ENCODE assay signal across 9 mouse cellular contexts in genomic region chr11:94832246-94832985, GRCm38 (mm10). TPM values are rescaled to one million over a fixed set of nuclear protein-coding genes. Genes with fewer than 3 reads are reported as not detected.
DNase-seq lines count a peak whose midpoint lies in the region; ATAC-seq and TF ChIP-seq lines count a peak whose summit lies in the region.
"Had no signal": no experiment of that assay in that cellular context is flagged by ENCODE, and none has a peak within 500 bp of the region (broad histone marks: within the 10 kb centered on the region; RNA-seq: fewer than 3 reads in every experiment).

No protein-coding gene starts in this region.

- peak; percentile 59 for DNase-seq in forebrain, postnatal 0 days
- DNase-seq in T-cell, adult 2 months (ENCODE audit: low spot score) = peak; percentile 31
- DNase-seq in cerebellum, postnatal 36 days = peak; percentile 59 to 65
- peak; percentile 18 for DNase-seq in heart, postnatal 0 days (ENCODE audit: low spot score)
- DNase-seq in left cerebral cortex, adult 8-10 months (ENCODE audit: low spot score in 2 of 2) = peak; percentile 5 to 51
- DNase-seq in naive thymus-derived CD4-positive, alpha-beta T cell, adult 2 months (ENCODE audit: low read depth) = peak; percentile 63

- WGBS in forebrain, postnatal 0 days = 26% methylated on average over 13 of the region's 13 CpGs
- WGBS in forebrain, embryonic 15.5 days = 28% methylated on average over 13 of the region's 13 CpGs
- 25% methylated on average over 13 of the region's 13 CpGs for WGBS in heart, postnatal 0 days

- H3K9me3 ChIP-seq in forebrain, postnatal 0 days (ENCODE audit: low read length) = no peaks in the 10 kb centered on the region
- H3K9me3 ChIP-seq in forebrain, embryonic 15.5 days = no peaks in the 10 kb centered on the region
- no peaks in the 10 kb centered on the region for H3K9me3 ChIP-seq in heart, postnatal 0 days (replicated peaks; ENCODE audit: control insufficient read depth, low read length)

- H3K27me3 ChIP-seq in forebrain, postnatal 0 days (ENCODE audit: insufficient read depth, low read length) = no peaks in the 10 kb centered on the region
- H3K27me3 ChIP-seq in forebrain, embryonic 15.5 days = no peaks in the 10 kb centered on the region
- H3K27me3 ChIP-seq in heart, postnatal 0 days (ENCODE audit: control insufficient read depth, insufficient read depth, low read length) = no peaks in the 10 kb centered on the region
- no peaks in the 10 kb centered on the region for H3K27me3 ChIP-seq in testis, adult 2 months (ENCODE audit: control insufficient read depth, insufficient read depth, low read length)
- H3K27me3 ChIP-seq: midbrain, embryonic 12.5 days had no signal

- no peak overlapping the region for H3K9ac ChIP-seq in forebrain, postnatal 0 days
- no peak overlapping the region for H3K9ac ChIP-seq in forebrain, embryonic 15.5 days (replicated peaks)
- H3K9ac ChIP-seq in heart, postnatal 0 days (replicated peaks; ENCODE audit: low read depth, low read length) = no peak overlapping the region
- H3K9ac ChIP-seq: midbrain, embryonic 12.5 days had no signal

- no peaks in the 10 kb centered on the region for H3K36me3 ChIP-seq in forebrain, postnatal 0 days (ENCODE audit: insufficient read depth)
- no peaks in the 10 kb centered on the region for H3K36me3 ChIP-seq in forebrain, embryonic 15.5 days
- H3K36me3 ChIP-seq in heart, postnatal 0 days (replicated peaks; ENCODE audit: control insufficient read depth, insufficient read depth, low read length) = no peaks in the 10 kb centered on the region
- H3K36me3 ChIP-seq in testis, adult 2 months (ENCODE audit: control insufficient read depth, insufficient read depth, low read length) = no peaks in the 10 kb centered on the region
- H3K36me3 ChIP-seq: midbrain, embryonic 12.5 days had no signal

- H3K4me2 ChIP-seq in forebrain, postnatal 0 days (ENCODE audit: low read depth) = no peak overlapping the region
- H3K4me2 ChIP-seq in forebrain, embryonic 15.5 days (replicated peaks) = no peak overlapping the region
- no peak overlapping the region for H3K4me2 ChIP-seq in heart, postnatal 0 days (ENCODE audit: low read depth, low read length)
- H3K4me2 ChIP-seq: midbrain, embryonic 12.5 days had no signal

- no peak for TF ChIP-seq POLR2A in testis, adult 2 months (IDR thresholded peaks at IDR 0.05; ENCODE audit: control insufficient read depth, low read depth, low read length)

- TF ChIP-seq CTCF in forebrain, postnatal 0 days (IDR thresholded peaks at IDR 0.05; ENCODE audit: low read depth) = peak; percentile 82
- TF ChIP-seq CTCF in heart, postnatal 0 days (IDR thresholded peaks at IDR 0.05; ENCODE audit: low read depth) = peak; percentile 81
- TF ChIP-seq CTCF in testis, adult 2 months (IDR thresholded peaks at IDR 0.05; ENCODE audit: control insufficient read depth, insufficient read depth, insufficient replicate concordance, low read depth, low read length) = peak; percentile 86; the same call in 1 of the 2 replicates

- no peak for TF ChIP-seq EP300 in heart, postnatal 0 days (IDR thresholded peaks at IDR 0.05; ENCODE audit: low read depth)

- ATAC-seq in forebrain, postnatal 0 days = no peak
- no peak for ATAC-seq in forebrain, embryonic 15.5 days (replicated peaks)
- no peak for ATAC-seq in heart, postnatal 0 days (ENCODE audit: insufficient read depth, low read depth)

- no peaks in the 10 kb centered on the region for H3K4me1 ChIP-seq in forebrain, postnatal 0 days (ENCODE audit: insufficient read depth)
- H3K4me1 ChIP-seq in forebrain, embryonic 15.5 days = no peaks in the 10 kb centered on the region
- no peaks in the 10 kb centered on the region for H3K4me1 ChIP-seq in heart, postnatal 0 days (ENCODE audit: control insufficient read depth, insufficient read depth)
- H3K4me1 ChIP-seq in testis, adult 2 months (ENCODE audit: control insufficient read depth, insufficient read depth, low read length) = no peaks in the 10 kb centered on the region
- H3K4me1 ChIP-seq: midbrain, embryonic 12.5 days had no signal

- H3K4me3 ChIP-seq in forebrain, postnatal 0 days (ENCODE audit: low read depth, low read length) = no peak overlapping the region
- H3K4me3 ChIP-seq in forebrain, embryonic 15.5 days = no peak overlapping the region
- no peak overlapping the region for H3K4me3 ChIP-seq in heart, postnatal 0 days (ENCODE audit: low read depth, low read length)
- no peak overlapping the region for H3K4me3 ChIP-seq in testis, adult 2 months (ENCODE audit: control insufficient read depth, low read depth, low read length)
- H3K4me3 ChIP-seq: midbrain, embryonic 12.5 days had no signal

- no peak overlapping the region for H3K27ac ChIP-seq in forebrain, postnatal 0 days (ENCODE audit: low read depth, low read length)
- no peak overlapping the region for H3K27ac ChIP-seq in forebrain, embryonic 15.5 days (replicated peaks)
- no peak overlapping the region for H3K27ac ChIP-seq in heart, postnatal 0 days (ENCODE audit: low read depth)
- no peak overlapping the region for H3K27ac ChIP-seq in testis, adult 2 months (ENCODE audit: control insufficient read depth, insufficient read depth, low read depth, low read length)
- H3K27ac ChIP-seq: midbrain, embryonic 12.5 days had no signal

RNA-seq across cellular contexts. Expression of gene Tmem92, which starts 49.9 kb away (rescaled TPM):
- not detected in 2 replicates for total RNA-seq in forebrain, postnatal 0 days (2014; rRNA removed)
- 0.07 TPM in 1 of 2 replicates, not detected in the other for polyA plus RNA-seq in forebrain, postnatal 0 days (2015; fragmentation: Nextera tagmentation; extraction: Ambion mirVana)
- polyA plus RNA-seq in forebrain, embryonic 15.5 days (2015; fragmentation: Nextera tagmentation; extraction: Ambion mirVana) = 0.13 TPM in 1 of 2 replicates, not detected in the other
- not detected in 2 replicates for total RNA-seq in heart, postnatal 0 days (2014; rRNA removed; ENCODE audit: low replicate concordance)
- not detected in 2 replicates for polyA plus RNA-seq in heart, postnatal 0 days (2015; fragmentation: Nextera tagmentation; extraction: Ambion mirVana)
- not detected for total RNA-seq in left cerebral cortex, adult 8-10 months (2022)
- not detected in 2 replicates for polyA plus RNA-seq in testis, adult 2 months (2012; rRNA removed)
- polyA plus RNA-seq: midbrain, embryonic 12.5 days had no signal
